Mouse (Mus musculus): ENCODE results near the gene Tssk3.

DNA sequence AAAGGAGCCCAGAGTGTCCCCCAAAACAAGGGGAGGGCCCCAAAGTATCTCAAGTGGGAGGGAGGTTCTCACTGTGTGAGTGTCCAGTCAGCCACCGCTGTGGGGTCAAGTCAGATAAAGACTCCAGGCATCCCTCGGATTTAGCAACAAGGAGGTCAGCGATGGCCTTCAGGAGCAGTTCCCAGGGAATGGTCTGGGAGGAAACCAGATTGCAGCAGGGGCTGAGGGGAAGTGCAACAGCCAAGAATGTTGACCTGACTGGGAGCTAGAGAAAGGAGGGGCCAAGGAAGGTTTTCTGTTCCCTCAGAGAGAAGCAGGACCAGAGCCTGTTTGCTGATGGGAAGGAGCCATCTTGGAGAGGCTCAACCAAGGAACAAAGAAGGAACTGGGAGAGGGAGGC is 8.1 kb upstream of the Tssk3 start:
- no peak for TF ChIP-seq GATA1 (IDR thresholded peaks at IDR 0.05; ENCODE audit: borderline replicate concordance, low read length)
- TF ChIP-seq FLI1 (IDR thresholded peaks at IDR 0.05; ENCODE audit: low read length): no peak

Data from megakaryocyte, embryonic 14.5 days (primary cell).